9 mouse cellular contexts compared by ENCODE assay signal in genomic region chr10:99203163-99203562, GRCm38 (mm10). TPM values are rescaled to one million over a fixed set of nuclear protein-coding genes. Genes with fewer than 3 reads are reported as not detected.
DNase-seq lines count a peak whose midpoint lies in the region; ATAC-seq lines count a peak whose summit lies in the region.
"Had no signal": no experiment of that assay in that cellular context is flagged by ENCODE, and none has a peak within 500 bp of the region (broad histone marks: within the 10 kb centered on the region; RNA-seq: fewer than 3 reads in every experiment).

No protein-coding gene starts in this region.

- H3K9me3 ChIP-seq in lung, embryonic 16.5 days (ENCODE audit: control insufficient read depth, low read length), result no peaks in the 10 kb centered on the region
- H3K9me3 ChIP-seq in liver, embryonic 15.5 days (replicated peaks), result no peaks in the 10 kb centered on the region
- no peaks in the 10 kb centered on the region for H3K9me3 ChIP-seq in stomach, embryonic 16.5 days (replicated peaks; ENCODE audit: control insufficient read depth, low read length)

- H3K4me2 ChIP-seq in lung, embryonic 16.5 days (ENCODE audit: low read depth, low read length), result peak overlapping the region; percentile 56
- peak overlapping the region; percentile 64 for H3K4me2 ChIP-seq in liver, embryonic 15.5 days
- peak overlapping the region; percentile 64 for H3K4me2 ChIP-seq in stomach, embryonic 16.5 days (ENCODE audit: low read depth, low read length)

- H3K4me1 ChIP-seq in lung, embryonic 16.5 days (replicated peaks; ENCODE audit: control insufficient read depth, insufficient read depth, low read length), result peaks cover 12% of the 10 kb centered on the region
- H3K4me1 ChIP-seq in liver, embryonic 15.5 days (replicated peaks), result peaks cover 29% of the 10 kb centered on the region
- peaks cover 21% of the 10 kb centered on the region for H3K4me1 ChIP-seq in stomach, embryonic 16.5 days (ENCODE audit: control insufficient read depth, insufficient read depth, low read length)

- no peaks in the 10 kb centered on the region for H3K27me3 ChIP-seq in lung, embryonic 16.5 days (ENCODE audit: control insufficient read depth, insufficient read depth, low read depth, low read length)
- H3K27me3 ChIP-seq in liver, embryonic 15.5 days, result no peaks in the 10 kb centered on the region
- H3K27me3 ChIP-seq in stomach, embryonic 16.5 days (ENCODE audit: control insufficient read depth, insufficient read depth, low read length), result no peaks in the 10 kb centered on the region

- 51% methylated on average over 5 of the region's 5 CpGs for WGBS in lung, embryonic 16.5 days
- WGBS in liver, embryonic 15.5 days (ENCODE audit: insufficient replicate concordance), result 41% methylated on average over 5 of the region's 5 CpGs
- 54% methylated on average over 5 of the region's 5 CpGs for WGBS in stomach, embryonic 16.5 days

- DNase-seq in lung, postnatal 36 days, result no peak
- DNase-seq in spleen, postnatal 4 days (ENCODE audit: low spot score in 2 of 2), result no peak
- DNase-seq in embryo, embryonic 10.5 days (ENCODE audit: low spot score), result no peak
- no peak for DNase-seq in testis, postnatal 14 days (ENCODE audit: low spot score)
- DNase-seq: cerebellum, adult 9-11 months had no signal

- no peak for ATAC-seq in lung, embryonic 16.5 days (ENCODE audit: low read depth)
- peak; percentile 34 for ATAC-seq in granulocyte monocyte progenitor cell, adult 5-6 weeks (replicated peaks; ENCODE audit: poor library complexity, severe bottlenecking)
- ATAC-seq in liver, embryonic 15.5 days (ENCODE audit: insufficient read depth), result no peak
- ATAC-seq in stomach, embryonic 16.5 days (ENCODE audit: insufficient read depth, low FRiP score), result no peak

- H3K9ac ChIP-seq in lung, embryonic 16.5 days (ENCODE audit: low read length), result peak overlapping the region; percentile 61; the same call in 1 of the 2 replicates
- H3K9ac ChIP-seq in liver, embryonic 15.5 days, result peak overlapping the region; percentile 32; the same call in 1 of the 2 replicates
- peak overlapping the region; percentile 72 for H3K9ac ChIP-seq in stomach, embryonic 16.5 days (ENCODE audit: low read length)

- H3K36me3 ChIP-seq in lung, embryonic 16.5 days (ENCODE audit: control insufficient read depth, insufficient read depth, low read length), result no peaks in the 10 kb centered on the region
- H3K36me3 ChIP-seq in liver, embryonic 15.5 days (replicated peaks), result no peaks in the 10 kb centered on the region
- H3K36me3 ChIP-seq in stomach, embryonic 16.5 days (ENCODE audit: control insufficient read depth, insufficient read depth, low read length), result no peaks in the 10 kb centered on the region

- peak overlapping the region; percentile 84 for H3K27ac ChIP-seq in lung, embryonic 16.5 days (ENCODE audit: low read length)
- peak overlapping the region; percentile 46; the same call in 1 of the 2 replicates for H3K27ac ChIP-seq in liver, embryonic 15.5 days (replicated peaks)
- H3K27ac ChIP-seq in stomach, embryonic 16.5 days (ENCODE audit: low read length), result peak overlapping the region; percentile 77

- no peak overlapping the region for H3K4me3 ChIP-seq in lung, embryonic 16.5 days (ENCODE audit: low read length)
- H3K4me3 ChIP-seq in liver, embryonic 15.5 days (replicated peaks), result peak overlapping the region; percentile 35; the same call in 1 of the 2 replicates
- peak overlapping the region; percentile 41; the same call in 1 of the 2 replicates for H3K4me3 ChIP-seq in stomach, embryonic 16.5 days (replicated peaks; ENCODE audit: low read length)

RNA-seq across cellular contexts. Expression of gene Dusp6, which starts 59.9 kb away (rescaled TPM):
- 79.3 and 80.3 TPM in 2 replicates for polyA plus RNA-seq in lung, embryonic 16.5 days (2015; fragmentation: Nextera tagmentation; extraction: Ambion mirVana)
- 11.6 and 12.2 TPM in 2 replicates for total RNA-seq in granulocyte monocyte progenitor cell, adult 5-6 weeks (2014; fragmentation: Nextera tagmentation)
- 20.0 and 26.9 TPM in 2 replicates for total RNA-seq in granulocyte monocyte progenitor cell, adult 5-6 weeks (2017)
- 19.1 and 25.6 TPM in 2 replicates for polyA plus RNA-seq in liver, embryonic 15.5 days (2015; fragmentation: Nextera tagmentation; extraction: Ambion mirVana)
- polyA plus RNA-seq in stomach, embryonic 16.5 days (2015; fragmentation: Nextera tagmentation; extraction: Ambion mirVana), result 39.7 and 40.8 TPM in 2 replicates
